Mouse (Mus musculus) kidney, postnatal 10 days (tissue): ENCODE results near the gene Cst8.
A peak's percentile ranks its signal among the peaks of the same experiment; 100 is the strongest.
"Not testable (repeated sequence)": the region's sequence is repeated elsewhere in the genome, so short reads cannot be mapped to it uniquely, and the experiment has no call there.

ENCODE experiments used
- DNase-seq: peaks from one replicate; pipeline ENCODE4 v3.0.0; 2021; ENCODE audit warnings: mixed read lengths

The Cst8 gene

GRCm38 (mm10) chr2:148798485-148798884, at the start of gene Cst8:
TSS of gene Cst8 (plus strand) at chr2:148798785.
- no peak for DNase-seq

- DNase-seq, result no peak
Measured at GRCm38 (mm10) chr2:148750058-148750457, 48.5 kb upstream of the Cst8 start, which contains the start of gene Cstl1. TSS of gene Cstl1 (plus strand) at chr2:148750358.

- peak; percentile 82 for DNase-seq
Measured at GRCm38 (mm10) chr2:148751893-148752813, 46.4 kb upstream of the Cst8 start.

GRCm38 (mm10) chr2:148754310-148754846, 44.2 kb upstream of the Cst8 start:
- DNase-seq, result no peak

GRCm38 (mm10) chr2:148763648-148764388, 34.8 kb upstream of the Cst8 start:
- no peak for DNase-seq

GRCm38 (mm10) chr2:148771397-148771796, 27.2 kb upstream of the Cst8 start, which contains the start of gene Cst11:
TSS of gene Cst11 (minus strand) at chr2:148771497.
- not testable (repeated sequence) for DNase-seq

GRCm38 (mm10) chr2:148781709-148782108, 16.9 kb upstream of the Cst8 start, which contains the start of gene 8030411F24Rik:
TSS of gene 8030411F24Rik (plus strand) at chr2:148782009.
- no peak for DNase-seq

GRCm38 (mm10) chr2:148789142-148789541, 9.4 kb upstream of the Cst8 start, which contains the start of gene Cst12:
TSS of gene Cst12 (plus strand) at chr2:148789361.
- DNase-seq, result no peak

GRCm38 (mm10) chr2:148801491-148801921, 2.9 kb downstream of the Cst8 start:
- DNase-seq, result peak; percentile 6

GRCm38 (mm10) chr2:148806696-148807095, 8.1 kb downstream of the Cst8 start:
- DNase-seq, result no peak

- DNase-seq, result no peak
Measured at GRCm38 (mm10) chr2:148819909-148820308, 21.3 kb downstream of the Cst8 start, which contains the start of gene Cst13. TSS of gene Cst13 (plus strand) at chr2:148820081.

GRCm38 (mm10) chr2:148825986-148826385, 27.4 kb downstream of the Cst8 start:
- DNase-seq, result no peak

- no peak for DNase-seq
Measured at GRCm38 (mm10) chr2:148834912-148835311, 36.3 kb downstream of the Cst8 start, which contains the start of gene Cst9. TSS of gene Cst9 (plus strand) at chr2:148835147.

GRCm38 (mm10) chr2:148838075-148838777, 39.6 kb downstream of the Cst8 start:
- DNase-seq, result no peak

GRCm38 (mm10) chr2:148839224-148839623, 40.6 kb downstream of the Cst8 start:
- DNase-seq, result no peak

- DNase-seq, result peak; percentile 84
Measured at GRCm38 (mm10) chr2:148851116-148851906, 52.7 kb downstream of the Cst8 start.
